Mouse (Mus musculus): ENCODE measurements around the gene Plekhg2.

DNA sequence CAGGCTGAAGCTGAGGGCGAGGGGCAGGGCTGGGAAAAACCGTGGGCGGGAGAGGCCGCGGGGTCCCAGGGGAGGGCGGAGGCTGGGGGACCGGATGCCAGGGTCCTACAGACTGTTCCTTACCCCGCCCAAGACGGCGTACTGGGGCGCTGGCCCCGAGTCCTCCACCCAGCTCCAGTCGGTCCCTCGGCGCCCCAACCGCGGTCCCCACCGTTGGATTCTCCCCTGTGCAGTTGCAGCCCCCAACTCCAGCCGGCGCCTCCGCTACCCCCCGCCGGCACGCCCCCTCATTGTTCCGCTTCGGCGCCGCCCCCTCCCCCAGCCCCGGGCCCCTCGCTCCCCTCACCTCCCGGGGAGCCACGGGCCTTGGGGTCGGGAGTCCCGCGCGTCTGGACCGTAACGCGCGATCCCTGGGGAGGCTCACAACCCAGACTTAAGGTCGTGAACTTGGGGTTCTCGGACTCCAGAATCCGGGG is 847 bp downstream of the Plekhg2 start:
- no peak for TF ChIP-seq CTCF (IDR thresholded peaks at IDR 0.05; ENCODE audit: low read depth, low read length)
- no peak for TF ChIP-seq POLR2A (IDR thresholded peaks at IDR 0.05; ENCODE audit: borderline replicate concordance, low read depth, low read length)
